51 mouse cellular contexts compared by ENCODE assay signal in genomic region chrX:92610466-92610865, GRCm38 (mm10). TPM values are rescaled to one million over a fixed set of nuclear protein-coding genes. Genes with fewer than 3 reads are reported as not detected.
"Had no signal": no experiment of that assay in that cellular context is flagged by ENCODE, and none has a peak within 500 bp of the region (broad histone marks: within the 10 kb centered on the region; RNA-seq: fewer than 3 reads in every experiment).

No protein-coding gene starts in this region.

- H3K4me2 ChIP-seq: heart, embryonic 11.5 days; heart, embryonic 12.5 days; heart, embryonic 13.5 days; heart, embryonic 15.5 days; hindbrain, embryonic 12.5 days; hindbrain, embryonic 13.5 days; hindbrain, embryonic 14.5 days; hindbrain, embryonic 15.5 days; intestine, embryonic 15.5 days; kidney, embryonic 15.5 days had no signal

- ATAC-seq: hindbrain, embryonic 16.5 days; hindbrain, postnatal 0 days; inflammation-experienced regulatory T-cells, adult 6 months; intestine, embryonic 15.5 days; intestine, embryonic 16.5 days; intestine, postnatal 0 days had no signal

- H3K9ac ChIP-seq: heart, embryonic 12.5 days; heart, embryonic 13.5 days; heart, embryonic 15.5 days; hindbrain, embryonic 12.5 days; hindbrain, embryonic 13.5 days; hindbrain, embryonic 14.5 days; hindbrain, embryonic 15.5 days; intestine, embryonic 15.5 days; kidney, embryonic 15.5 days had no signal

- H3K27ac ChIP-seq: heart, embryonic 13.5 days; heart, embryonic 15.5 days; hindbrain, embryonic 10.5 days; hindbrain, embryonic 12.5 days; hindbrain, embryonic 13.5 days; hindbrain, embryonic 14.5 days; hindbrain, embryonic 15.5 days; hindbrain, postnatal 0 days; intestine, embryonic 15.5 days; kidney, embryonic 15.5 days; kidney, postnatal 0 days; layer of hippocampus, adult 2 months; left cerebral cortex, adult 2 months had no signal

- H3K36me3 ChIP-seq: heart, embryonic 12.5 days; heart, embryonic 13.5 days; heart, embryonic 15.5 days; hindbrain, embryonic 10.5 days; hindbrain, embryonic 12.5 days; hindbrain, embryonic 13.5 days; hindbrain, embryonic 15.5 days; intestine, embryonic 15.5 days; kidney, embryonic 15.5 days had no signal

- H3K9me3 ChIP-seq: heart, embryonic 13.5 days; heart, embryonic 15.5 days; hindbrain, embryonic 10.5 days; hindbrain, embryonic 12.5 days; hindbrain, embryonic 13.5 days; hindbrain, embryonic 15.5 days; intestine, embryonic 15.5 days; kidney, embryonic 15.5 days had no signal

- H3K4me1 ChIP-seq: heart, embryonic 12.5 days; heart, embryonic 13.5 days; heart, embryonic 15.5 days; hindbrain, embryonic 10.5 days; hindbrain, embryonic 12.5 days; hindbrain, embryonic 13.5 days; hindbrain, embryonic 15.5 days; intestine, embryonic 15.5 days; kidney, embryonic 15.5 days had no signal

- H3K27me3 ChIP-seq: heart, embryonic 12.5 days; heart, embryonic 13.5 days; heart, embryonic 15.5 days; hindbrain, embryonic 12.5 days; hindbrain, embryonic 13.5 days; hindbrain, embryonic 15.5 days; intestine, embryonic 15.5 days; kidney, embryonic 15.5 days had no signal

- H3K4me3 ChIP-seq: heart, embryonic 12.5 days; heart, embryonic 13.5 days; heart, embryonic 15.5 days; hindbrain, embryonic 10.5 days; hindbrain, embryonic 12.5 days; hindbrain, embryonic 13.5 days; hindbrain, embryonic 15.5 days; intestine, embryonic 15.5 days; kidney, embryonic 15.5 days; layer of hippocampus, adult 2 months; left cerebral cortex, adult 2 months had no signal

- DNase-seq: heart, postnatal 10 days; heart, postnatal 14 days; heart, postnatal 36 days; heart, postnatal 4 days; kidney, adult 11 months; kidney, adult 18-20 months; kidney, adult 2 months; kidney, adult 8-10 months; kidney, adult 9 months; kidney, postnatal 10 days; kidney, postnatal 14 days; kidney, postnatal 25 days; kidney, postnatal 36 days; kidney, postnatal 4 days; layer of hippocampus, adult 9-11 months; layer of hippocampus, postnatal 36 days had no signal

RNA-seq across cellular contexts. Expression of gene Mageb18, which starts 11.1 kb away (rescaled TPM):
- total RNA-seq: heart, postnatal 10 days; heart, postnatal 14 days; heart, postnatal 25 days; heart, postnatal 36 days; heart, postnatal 4 days; hematopoietic stem cell, adult 5-6 weeks; layer of hippocampus, adult 18-20 months; layer of hippocampus, adult 2 months; layer of hippocampus, adult 8-10 months; layer of hippocampus, postnatal 10 days; layer of hippocampus, postnatal 14 days; layer of hippocampus, postnatal 25 days; layer of hippocampus, postnatal 36 days; left cerebral cortex, adult 18-20 months; left cerebral cortex, adult 2 months had no signal
- polyA plus RNA-seq: heart, embryonic 11.5 days; heart, embryonic 12.5 days; heart, embryonic 13.5 days; heart, embryonic 14.5 days; heart, embryonic 15.5 days; heart, embryonic 16.5 days; heart, postnatal 0 days; hindbrain, embryonic 10.5 days; hindbrain, embryonic 11.5 days; hindbrain, embryonic 12.5 days; hindbrain, embryonic 14.5 days; hindbrain, embryonic 15.5 days; hindbrain, embryonic 16.5 days; hindbrain, postnatal 0 days; inflammation-experienced regulatory T-cells, adult 6 months; intestine, embryonic 14.5 days; intestine, embryonic 15.5 days; intestine, embryonic 16.5 days; intestine, postnatal 0 days; kidney, adult 2 months; kidney, embryonic 14.5 days; kidney, embryonic 15.5 days; kidney, embryonic 16.5 days; kidney, postnatal 0 days; large intestine, adult 2 months had no signal
